Mouse (Mus musculus): ENCODE data around the gene Defb35.
"Not testable (repeated sequence)": the region's sequence is repeated elsewhere in the genome, so short reads cannot be mapped to it uniquely, and the experiment has no call there.

Gene Defb35

GRCm38 (mm10) chr8:21938052-21938451, at the start of gene Defb35:
Defb35 (plus strand) TSS chr8:21938352.
- not testable (repeated sequence) for DNase-seq

- not testable (repeated sequence) for DNase-seq
Measured at GRCm38 (mm10) chr8:21906290-21906689, 31.9 kb upstream of the Defb35 start, which contains the start of gene Defb11. Defb11 (minus strand) TSS chr8:21906412.

GRCm38 (mm10) chr8:21911931-21912330, 26.2 kb upstream of the Defb35 start:
- no peak for DNase-seq

- DNase-seq = no peak
Measured at GRCm38 (mm10) chr8:21912554-21912953, 25.6 kb upstream of the Defb35 start.

- no peak for DNase-seq
Measured at GRCm38 (mm10) chr8:21915625-21916024, 22.5 kb upstream of the Defb35 start.

- not testable (repeated sequence) for DNase-seq
Measured at GRCm38 (mm10) chr8:21930754-21931153, 7.4 kb upstream of the Defb35 start.

- no peak for DNase-seq
Measured at GRCm38 (mm10) chr8:21932610-21933009, 5.5 kb upstream of the Defb35 start, which contains the start of gene Defb15. Defb15 (minus strand) TSS chr8:21932710.

GRCm38 (mm10) chr8:21946462-21946861, 8.3 kb downstream of the Defb35 start, which contains the start of gene Defb13:
Defb13 (plus strand) TSS chr8:21946762.
- no peak for DNase-seq

GRCm38 (mm10) chr8:21947311-21948017, 9.3 kb downstream of the Defb35 start:
- DNase-seq = no peak

- DNase-seq = no peak
Measured at GRCm38 (mm10) chr8:21955321-21955720, 17.2 kb downstream of the Defb35 start.

GRCm38 (mm10) chr8:21956336-21956735, 18.2 kb downstream of the Defb35 start:
- no peak for DNase-seq

- DNase-seq = no peak
Measured at GRCm38 (mm10) chr8:21958414-21958813, 20.3 kb downstream of the Defb35 start, which contains the start of gene Fam90a1a. Fam90a1a (plus strand) TSS chr8:21958714.

GRCm38 (mm10) chr8:21966646-21967045, 28.5 kb downstream of the Defb35 start:
- DNase-seq = no peak

GRCm38 (mm10) chr8:21969475-21969874, 31.3 kb downstream of the Defb35 start, which contains the start of gene Ccdc70:
Ccdc70 (plus strand) TSS chr8:21969775.
- no peak for DNase-seq

- peak; percentile 31 for DNase-seq
Measured at GRCm38 (mm10) chr8:21978193-21978592, 40.0 kb downstream of the Defb35 start.

- DNase-seq = peak; percentile 25
Measured at GRCm38 (mm10) chr8:21981664-21982337, 43.6 kb downstream of the Defb35 start.
